Mouse (Mus musculus) c-Kit-positive CD71-positive TER-119-positive erythroid progenitor cells, embryonic 14.5 days (primary cell): ENCODE measurements around the gene Whrn.
A peak's percentile ranks its signal among the peaks of the same experiment; 100 is the strongest.

Source experiments
- DNase-seq: peaks from one replicate; pipeline ENCODE4 v3.0.0-alpha.2; 2013; ENCODE audit warnings: low spot score

Whrn gene

GRCm38 (mm10) chr4:63493351-63494121, 2.3 kb downstream of the Whrn start:
- no peak for DNase-seq

GRCm38 (mm10) chr4:63491521-63491920, 4.3 kb downstream of the Whrn start:
- no peak for DNase-seq

GRCm38 (mm10) chr4:63490146-63490545, 5.6 kb downstream of the Whrn start:
- no peak for DNase-seq

GRCm38 (mm10) chr4:63489676-63490075, 6.1 kb downstream of the Whrn start:
- no peak for DNase-seq

- DNase-seq = no peak
These were observed 7.9 kb downstream of the Whrn start for GRCm38 (mm10) chr4:63487916-63488315.

GRCm38 (mm10) chr4:63487256-63487655, 8.5 kb downstream of the Whrn start:
- no peak for DNase-seq

- no peak for DNase-seq
These were observed 9.3 kb downstream of the Whrn start for GRCm38 (mm10) chr4:63486523-63486922.

GRCm38 (mm10) chr4:63483741-63484140, 12.1 kb downstream of the Whrn start:
- no peak for DNase-seq

- DNase-seq = no peak
These were observed 15.0 kb downstream of the Whrn start for GRCm38 (mm10) chr4:63480845-63481167.

GRCm38 (mm10) chr4:63480098-63480844, 15.5 kb downstream of the Whrn start:
- DNase-seq = peak; percentile 20

GRCm38 (mm10) chr4:63478036-63478435, 17.8 kb downstream of the Whrn start:
- DNase-seq = no peak

GRCm38 (mm10) chr4:63476891-63477290, 18.9 kb downstream of the Whrn start:
- no peak for DNase-seq

- no peak for DNase-seq
These were observed 20.6 kb downstream of the Whrn start for GRCm38 (mm10) chr4:63475208-63475607.

GRCm38 (mm10) chr4:63474439-63474838, 21.4 kb downstream of the Whrn start:
- no peak for DNase-seq

- DNase-seq = no peak
These were observed 28.5 kb downstream of the Whrn start for GRCm38 (mm10) chr4:63467338-63467737.

GRCm38 (mm10) chr4:63466192-63466591, 29.6 kb downstream of the Whrn start:
- DNase-seq = no peak

- DNase-seq = no peak
These were observed 34.8 kb downstream of the Whrn start for GRCm38 (mm10) chr4:63460876-63461525.

GRCm38 (mm10) chr4:63459141-63459789, 36.5 kb downstream of the Whrn start:
- DNase-seq = no peak

GRCm38 (mm10) chr4:63456547-63456946, 39.2 kb downstream of the Whrn start:
- DNase-seq = no peak

- DNase-seq = no peak
These were observed 41.8 kb downstream of the Whrn start for GRCm38 (mm10) chr4:63453939-63454513.

- DNase-seq = no peak
These were observed 43.2 kb downstream of the Whrn start for GRCm38 (mm10) chr4:63452555-63452954.

- no peak for DNase-seq
These were observed 45.2 kb downstream of the Whrn start for GRCm38 (mm10) chr4:63450551-63450950.
